25 mouse cellular contexts compared by ENCODE assay signal in genomic region chr3:90332485-90332884, GRCm38 (mm10).
"Had no signal": no experiment of that assay in that cellular context is flagged by ENCODE, and none has a peak within 500 bp of the region (broad histone marks: within the 10 kb centered on the region; RNA-seq: fewer than 3 reads in every experiment).

No protein-coding gene starts in this region.

- DNase-seq: forebrain, postnatal 0 days; gastrocnemius, postnatal 14 days; heart, adult 2 months; heart, postnatal 10 days; heart, postnatal 4 days; kidney, adult 11 months; kidney, adult 2 months; kidney, adult 9 months; kidney, postnatal 14 days; kidney, postnatal 36 days; layer of hippocampus, adult 9-11 months; layer of hippocampus, postnatal 36 days; left cerebral cortex, postnatal 4 days; liver, embryonic 13.5 days had no signal

- ATAC-seq: forebrain, postnatal 0 days; hindbrain, embryonic 16.5 days; inflammation-experienced regulatory T-cells, adult 6 months had no signal

- H3K4me2 ChIP-seq: heart, embryonic 11.5 days; hindbrain, embryonic 12.5 days; hindbrain, embryonic 14.5 days; kidney, embryonic 15.5 days; limb, embryonic 13.5 days; limb, embryonic 15.5 days; liver, embryonic 11.5 days; liver, embryonic 13.5 days; liver, embryonic 15.5 days had no signal

- H3K9ac ChIP-seq: forebrain, postnatal 0 days; hindbrain, embryonic 12.5 days; hindbrain, embryonic 14.5 days; kidney, embryonic 15.5 days; limb, embryonic 13.5 days; limb, embryonic 15.5 days; liver, embryonic 13.5 days; liver, embryonic 15.5 days had no signal

- H3K9me3 ChIP-seq: hindbrain, embryonic 10.5 days; hindbrain, embryonic 12.5 days; kidney, embryonic 15.5 days; limb, embryonic 13.5 days; limb, embryonic 15.5 days; liver, embryonic 13.5 days; liver, embryonic 15.5 days had no signal

- H3K4me1 ChIP-seq: hindbrain, embryonic 10.5 days; hindbrain, embryonic 12.5 days; kidney, embryonic 15.5 days; liver, embryonic 15.5 days had no signal

- H3K36me3 ChIP-seq: hindbrain, embryonic 12.5 days; limb, embryonic 15.5 days; liver, embryonic 13.5 days had no signal

- H3K27me3 ChIP-seq: hindbrain, embryonic 12.5 days; kidney, embryonic 15.5 days; limb, embryonic 13.5 days; limb, embryonic 15.5 days; liver, embryonic 13.5 days; liver, embryonic 15.5 days had no signal

- H3K4me3 ChIP-seq: heart, adult 2 months; hindbrain, embryonic 10.5 days; hindbrain, embryonic 12.5 days; kidney, embryonic 15.5 days; limb, embryonic 13.5 days; limb, embryonic 15.5 days; liver, embryonic 13.5 days; liver, embryonic 15.5 days had no signal

- H3K27ac ChIP-seq: heart, adult 2 months; hindbrain, embryonic 10.5 days; hindbrain, embryonic 12.5 days; hindbrain, embryonic 14.5 days; kidney, embryonic 15.5 days; limb, embryonic 13.5 days; limb, embryonic 15.5 days; liver, embryonic 13.5 days; liver, embryonic 15.5 days had no signal
